Comparison of ENCODE assay signal across 9 mouse cellular contexts in the genomic region with DNA sequence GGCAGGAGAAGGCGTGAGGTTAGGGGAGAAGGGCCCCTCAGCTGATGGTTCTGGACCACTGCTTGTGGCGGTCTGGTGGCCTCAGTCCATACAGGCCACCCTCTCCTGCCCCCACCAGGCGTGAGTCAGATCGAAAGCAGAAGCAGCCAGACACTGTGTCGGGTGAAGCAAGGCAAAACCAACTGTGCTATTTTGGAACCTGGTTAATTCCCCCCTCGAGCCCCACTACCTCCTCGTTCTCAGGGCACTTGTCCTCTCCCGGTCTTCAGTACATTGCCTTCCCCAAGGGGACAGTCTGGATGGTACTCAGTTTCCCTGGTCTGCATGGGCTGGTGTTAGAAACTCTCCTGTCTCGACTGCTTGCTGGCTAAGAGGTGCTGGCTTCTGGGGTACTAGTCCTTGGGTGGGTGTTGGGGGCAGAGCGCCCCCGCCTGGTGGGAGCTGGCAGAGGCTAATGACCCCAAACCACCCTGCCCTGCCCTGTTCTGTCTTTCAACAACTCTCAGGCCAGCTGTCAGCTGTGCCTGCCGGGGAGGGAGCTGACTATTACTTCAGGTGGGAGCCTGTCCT. TPM values are rescaled to one million over a fixed set of nuclear protein-coding genes. Genes with fewer than 3 reads are reported as not detected.
DNase-seq lines count a peak whose midpoint lies in the region; ATAC-seq lines count a peak whose summit lies in the region.
"Had no signal": no experiment of that assay in that cellular context is flagged by ENCODE, and none has a peak within 500 bp of the region (broad histone marks: within the 10 kb centered on the region; RNA-seq: fewer than 3 reads in every experiment).

No protein-coding gene starts in this region.

- H3K27ac ChIP-seq in macrophage = peak overlapping the region; percentile 92
- no peak overlapping the region for H3K27ac ChIP-seq in neural tube, embryonic 15.5 days (replicated peaks)
- H3K27ac ChIP-seq: limb, embryonic 15.5 days had no signal

- H3K9me3 ChIP-seq in neural tube, embryonic 15.5 days (replicated peaks) = 0 out of 2 replicates have a peak, but pooled peaks cover 4% of the 10 kb centered on the region
- H3K9me3 ChIP-seq: limb, embryonic 15.5 days had no signal

- peak overlapping the region; percentile 13 for H3K4me3 ChIP-seq in macrophage (ENCODE audit: inconsistent target)
- H3K4me3 ChIP-seq in neural tube, embryonic 15.5 days (replicated peaks) = no peak overlapping the region
- H3K4me3 ChIP-seq: limb, embryonic 15.5 days had no signal

- peaks cover 75% of the 10 kb centered on the region for H3K79me2 ChIP-seq in macrophage (ENCODE audit: inconsistent target)

- ATAC-seq in neural tube, embryonic 15.5 days (ENCODE audit: low FRiP score) = no peak

- peak; percentile 36 to 49 for DNase-seq in layer of hippocampus, postnatal 10 days (ENCODE audit: low spot score in 2 of 2)
- DNase-seq in layer of hippocampus, postnatal 25 days (ENCODE audit: extremely low spot score in 1 of 2, low spot score in 1 of 2) = no peak
- peak; percentile 52 for DNase-seq in brain, adult 2 months (ENCODE audit: low read depth, low spot score)
- peak; percentile 44 for DNase-seq in heart, postnatal 25 days (ENCODE audit: low spot score)
- peak; percentile 32 to 36 for DNase-seq in thymus, postnatal 36 days
- DNase-seq in cerebellum, adult 9-11 months = no peak

- H3K27me3 ChIP-seq in neural tube, embryonic 15.5 days (replicated peaks) = no peaks in the 10 kb centered on the region
- H3K27me3 ChIP-seq: limb, embryonic 15.5 days had no signal

- H3K36me3 ChIP-seq in macrophage (ENCODE audit: inconsistent target) = no peaks in the 10 kb centered on the region
- H3K36me3 ChIP-seq in neural tube, embryonic 15.5 days = no peaks in the 10 kb centered on the region
- H3K36me3 ChIP-seq: limb, embryonic 15.5 days had no signal

- H3K4me1 ChIP-seq in neural tube, embryonic 15.5 days = no peaks in the 10 kb centered on the region

- no peak overlapping the region for H3K4me2 ChIP-seq in neural tube, embryonic 15.5 days
- H3K4me2 ChIP-seq: limb, embryonic 15.5 days had no signal

- intact Hi-C loops in heart, postnatal 25 days (cut with DNase I) = no loop called here

- no peak overlapping the region for H3K9ac ChIP-seq in neural tube, embryonic 15.5 days (replicated peaks)
- H3K9ac ChIP-seq: limb, embryonic 15.5 days had no signal

- WGBS in macrophage (ENCODE audit: missing documents) = under 1% methylated on average over 12 of the region's 12 CpGs
- WGBS in neural tube, embryonic 15.5 days = 50% methylated on average over 12 of the region's 12 CpGs

RNA-seq across cellular contexts. Expression of a gene that starts 32.0 kb away (rescaled TPM):
- 10 to 100 TPM in 1 of 2 experiments, 1 to 10 TPM in 1; 8.4 to 12.7 TPM for total RNA-seq in layer of hippocampus, postnatal 10 days (2021)
- 10 to 100 TPM; 11.8 to 17.4 TPM for total RNA-seq in layer of hippocampus, postnatal 25 days (2021)
- 10 to 100 TPM; 40.8 to 45.7 TPM for total RNA-seq in heart, postnatal 25 days (2021)
- total RNA-seq in macrophage (2018; cell fraction: chromatin; rRNA removed) = 100 to 1,000 TPM in 6 of 26 experiments, 10 to 100 TPM in 16, 1 to 10 TPM in 4; 5.7 to 136 (median 54.5) TPM
- total RNA-seq in macrophage (2018; cell fraction: cytosol; rRNA removed) = 10 to 100 TPM in 24 of 26 experiments, 1 to 10 TPM in 2; 6.8 to 49.1 (median 37.2) TPM
- total RNA-seq in macrophage (2018; cell fraction: nucleus; rRNA removed) = 10 to 100 TPM; 11.7 to 97.4 (median 40.8) TPM
- polyA plus RNA-seq in macrophage (2018) = 15.5 to 41.8 TPM (median 22.8 TPM) in 3 replicates
- polyA plus RNA-seq in neural tube, embryonic 15.5 days (2015; fragmentation: Nextera tagmentation; extraction: Ambion mirVana) = 3.7 and 5.5 TPM in 2 replicates

RNA-seq across cellular contexts. Expression of a gene that starts 42.1 kb away (rescaled TPM):
- total RNA-seq in layer of hippocampus, postnatal 10 days (2021) = not detected
- total RNA-seq in layer of hippocampus, postnatal 25 days (2021) = not detected
- not detected for total RNA-seq in heart, postnatal 25 days (2021)
- total RNA-seq in macrophage (2018; cell fraction: chromatin; rRNA removed) = not detected
- not detected for total RNA-seq in macrophage (2018; cell fraction: cytosol; rRNA removed)
- not detected for total RNA-seq in macrophage (2018; cell fraction: nucleus; rRNA removed)
- polyA plus RNA-seq in macrophage (2018) = not detected in 3 replicates
- 0.17 TPM in 1 of 2 replicates, not detected in the other for polyA plus RNA-seq in neural tube, embryonic 15.5 days (2015; fragmentation: Nextera tagmentation; extraction: Ambion mirVana)

Comparison
In these comparisons a context has a peak if more than half of its experiments do, and no peak if none do; other contexts are left out.
1. DNase-seq: peak in layer of hippocampus, postnatal 10 days (2 of 2), brain, adult 2 months (single experiment), heart, postnatal 25 days (single experiment) and thymus, postnatal 36 days (2 of 2); none in layer of hippocampus, postnatal 25 days (0 of 2) and cerebellum, adult 9-11 months (single experiment).